Mouse (Mus musculus) R1 (cell line): Measurements from ENCODE around the gene Limch1.

Source experiments
- DNase-seq: peaks from one replicate; pipeline ENCODE4 v3.0.0-alpha.2; 2018; ENCODE audit warnings: low read depth, low spot score

Gene Limch1

GRCm38 (mm10) chr5:66784624-66785361, 39.2 kb downstream of the Limch1 start:
- DNase-seq = peak; percentile 61

GRCm38 (mm10) chr5:66785995-66786620, 40.5 kb downstream of the Limch1 start:
- DNase-seq = no peak

GRCm38 (mm10) chr5:66786621-66787061, 41.0 kb downstream of the Limch1 start:
- no peak for DNase-seq

- DNase-seq = no peak
These were observed 43.4 kb downstream of the Limch1 start for GRCm38 (mm10) chr5:66789041-66789440.

GRCm38 (mm10) chr5:66791161-66791560, 45.5 kb downstream of the Limch1 start:
- no peak for DNase-seq

- DNase-seq = no peak
These were observed 47.6 kb downstream of the Limch1 start for GRCm38 (mm10) chr5:66793251-66793650.

GRCm38 (mm10) chr5:66797326-66797725, 51.7 kb downstream of the Limch1 start:
- no peak for DNase-seq

GRCm38 (mm10) chr5:66798135-66798534, 52.5 kb downstream of the Limch1 start:
- DNase-seq = no peak

- DNase-seq = no peak
These were observed 53.0 kb downstream of the Limch1 start for GRCm38 (mm10) chr5:66798591-66799003.

GRCm38 (mm10) chr5:66800243-66800642, 54.6 kb downstream of the Limch1 start:
- no peak for DNase-seq

- no peak for DNase-seq
These were observed 55.4 kb downstream of the Limch1 start for GRCm38 (mm10) chr5:66800977-66801376.

- no peak for DNase-seq
These were observed 56.6 kb downstream of the Limch1 start for GRCm38 (mm10) chr5:66802196-66802595.

- DNase-seq = no peak
These were observed 60.7 kb downstream of the Limch1 start for GRCm38 (mm10) chr5:66806335-66806734.

GRCm38 (mm10) chr5:66807737-66808136, 62.1 kb downstream of the Limch1 start:
- DNase-seq = no peak

GRCm38 (mm10) chr5:66809016-66809570, 63.5 kb downstream of the Limch1 start:
- DNase-seq = no peak

GRCm38 (mm10) chr5:66810396-66810795, 64.8 kb downstream of the Limch1 start:
- no peak for DNase-seq

GRCm38 (mm10) chr5:66814674-66815073, 69.0 kb downstream of the Limch1 start:
- no peak for DNase-seq

GRCm38 (mm10) chr5:66815877-66816276, 70.2 kb downstream of the Limch1 start:
- DNase-seq = peak; percentile 6

GRCm38 (mm10) chr5:66816751-66817150, 71.1 kb downstream of the Limch1 start:
- peak; percentile 65 for DNase-seq

GRCm38 (mm10) chr5:66817184-66817956, 71.7 kb downstream of the Limch1 start:
- DNase-seq = no peak

GRCm38 (mm10) chr5:66822500-66823205, 77.0 kb downstream of the Limch1 start:
- peak; percentile 17 for DNase-seq
